Mouse (Mus musculus) ES-E14 (cell line): ENCODE measurements around the gene Odf3. TPM values are rescaled to one million over a fixed set of nuclear protein-coding genes. Genes with fewer than 3 reads are reported as not detected.

Experiments
- DNase-seq: peaks from one replicate; pipeline ENCODE4 v3.0.0-alpha.2; 2013; ENCODE audit warnings: low read depth, low spot score
- H3K27ac ChIP-seq: 2 replicates; pipeline ENCODE4 v1.5.1; 2012; ENCODE audit warnings: low read depth, mild to moderate bottlenecking, low read length, moderate library complexity, mixed read lengths; ENCODE audit not compliant: poor library complexity, insufficient read depth, severe bottlenecking
- H3K36me3 ChIP-seq: 2 replicates; pipeline ENCODE4 v1.6.1; 2012; ENCODE audit warnings: mild to moderate bottlenecking, low read length, moderate library complexity, mixed read lengths; ENCODE audit not compliant: control insufficient read depth, poor library complexity, insufficient read depth, severe bottlenecking
- H3K4me1 ChIP-seq, 2 experiments: fragments of 150-350 bp in 1 of 2; sonication (generic) in 1 of 2; 2 replicates each; pipeline ENCODE4 v1.6.1; 2012; ENCODE audit warnings: low read length in 2 of 2, mild to moderate bottlenecking in 1 of 2, mixed read lengths in 1 of 2; ENCODE audit not compliant: control insufficient read depth in 2 of 2, insufficient read depth in 2 of 2, poor library complexity in 1 of 2
- H3K4me3 ChIP-seq, 2 experiments: fragments of 150-350 bp in 1 of 2; sonication (generic) in 1 of 2; 2 replicates each; pipeline ENCODE4 v1.5.1; 2012; ENCODE audit warnings: low read length in 2 of 2, low read depth in 1 of 2, mild to moderate bottlenecking in 1 of 2, mixed read lengths in 1 of 2; ENCODE audit not compliant: insufficient read depth in 1 of 2, poor library complexity in 1 of 2, severe bottlenecking in 1 of 2
- H3K9ac ChIP-seq: 2 replicates; pipeline ENCODE4 v1.6.1; 2012; ENCODE audit warnings: low read depth, mild to moderate bottlenecking, low read length, mixed read lengths; ENCODE audit not compliant: poor library complexity, insufficient read depth, severe bottlenecking
- H3K9me3 ChIP-seq: fragments of 150-350 bp; sonication (generic); 2 replicates; pipeline ENCODE4 v1.6.1; 2012; ENCODE audit warnings: low read depth, mild to moderate bottlenecking, low read length; ENCODE audit not compliant: control insufficient read depth, insufficient read depth
- CHD2 ChIP-seq: IDR thresholded peaks from 2 replicates; pipeline ENCODE4 v1.6.1; 2014; ENCODE audit warnings: mild to moderate bottlenecking, low read depth, low read length, inconsistent platforms
- HCFC1 ChIP-seq: IDR thresholded peaks from 2 replicates; pipeline ENCODE4 v1.6.1; 2012; ENCODE audit warnings: low read length, inconsistent platforms, borderline replicate concordance; ENCODE audit not compliant: insufficient read depth
- MAFK ChIP-seq: IDR thresholded peaks from 2 replicates; pipeline ENCODE4 v1.6.1; 2014; ENCODE audit warnings: mild to moderate bottlenecking, low read depth, low read length, inconsistent platforms; ENCODE audit not compliant: insufficient read depth
- ZC3H11A ChIP-seq: IDR thresholded peaks from 2 replicates; pipeline ENCODE4 v1.6.1; 2012; ENCODE audit warnings: low read depth, mild to moderate bottlenecking, inconsistent platforms, low read length, borderline replicate concordance
- ZNF384 ChIP-seq: IDR thresholded peaks from 2 replicates; pipeline ENCODE4 v1.6.1; 2012; ENCODE audit warnings: low read depth, low read length, inconsistent platforms
- in situ Hi-C, 2 experiments: fragments of 600-800 bp; cut with MboI; formaldehyde crosslinking; loops; one replicate each; pipeline ENCODE4 v1.15.1; 2025; ENCODE audit warnings: low sequenced_read_pairs in 2 of 2, inconsistent platforms in 1 of 2; ENCODE audit not compliant: unreplicated experiment in 2 of 2
- total RNA-seq: library from RNA; depleted of rRNA; stranded (reverse); fragments of 300-350 nt; gene quantifications from 2 replicates; pipeline ENCODE4 v1.2.3, GENCODE M21; 2012

Odf3 gene
- total RNA-seq, 1 experiment: not detected

DNA sequence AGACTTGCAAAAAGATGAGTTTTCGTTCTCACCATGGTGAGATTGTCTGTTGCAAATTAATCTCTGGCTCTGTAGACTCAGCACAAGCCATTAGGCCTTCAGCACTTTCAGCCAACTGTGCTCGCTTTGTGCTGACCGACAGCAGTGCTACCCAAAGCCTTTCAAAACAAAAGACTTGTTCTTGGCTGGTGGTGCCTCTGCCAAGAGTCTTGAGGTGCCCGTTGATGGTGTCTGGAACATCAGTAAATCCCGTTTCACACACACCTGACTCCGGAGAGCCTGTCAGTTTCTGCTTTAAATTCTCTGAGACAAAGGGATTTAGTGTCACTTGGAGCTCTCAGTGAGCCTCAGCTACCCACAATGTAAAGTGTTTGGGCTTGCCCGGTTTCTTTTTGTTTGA lies 46.4 kb downstream of the Odf3 start:
- in situ Hi-C loops: loop anchor here in 1 of 2 experiments (10.0 kb wide), 1 partner anchor 49 kb away; the partner anchor contains the start of genes Odf3 and Scgb1c1
- no peak for DNase-seq
- no peak overlapping the region for H3K4me3 ChIP-seq
- H3K9ac ChIP-seq: no peak overlapping the region
- no peak overlapping the region for H3K27ac ChIP-seq
- H3K4me1 ChIP-seq: no peaks in the 10 kb centered on the region
- TF ChIP-seq HCFC1 (no peak), ZC3H11A (no peak), ZNF384 (no peak), MAFK (no peak), CHD2 (no peak)
- peaks cover 50% of the 10 kb centered on the region for H3K36me3 ChIP-seq
- H3K9me3 ChIP-seq: no peaks in the 10 kb centered on the region

DNA sequence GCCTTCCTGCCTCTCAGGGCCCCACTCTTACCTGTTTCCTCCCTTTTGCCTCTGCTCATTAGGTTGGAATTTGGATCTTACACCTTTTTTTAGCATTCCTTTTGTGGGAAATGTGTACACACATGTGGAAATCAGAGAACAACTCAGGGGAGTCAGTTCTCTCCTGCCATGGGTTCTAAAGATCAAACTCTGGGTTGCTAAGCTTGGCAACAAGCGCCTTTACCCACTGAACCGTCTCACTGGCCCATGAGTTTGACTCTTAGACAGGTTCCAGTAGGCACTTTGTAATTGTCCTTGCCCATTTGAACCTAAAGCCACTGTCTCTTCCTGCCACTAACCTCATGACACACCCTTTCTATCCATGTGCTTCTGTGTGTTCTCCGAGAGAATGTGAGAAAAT lies 47.0 kb downstream of the Odf3 start:
- H3K36me3 ChIP-seq: peaks cover 48% of the 10 kb centered on the region

DNA sequence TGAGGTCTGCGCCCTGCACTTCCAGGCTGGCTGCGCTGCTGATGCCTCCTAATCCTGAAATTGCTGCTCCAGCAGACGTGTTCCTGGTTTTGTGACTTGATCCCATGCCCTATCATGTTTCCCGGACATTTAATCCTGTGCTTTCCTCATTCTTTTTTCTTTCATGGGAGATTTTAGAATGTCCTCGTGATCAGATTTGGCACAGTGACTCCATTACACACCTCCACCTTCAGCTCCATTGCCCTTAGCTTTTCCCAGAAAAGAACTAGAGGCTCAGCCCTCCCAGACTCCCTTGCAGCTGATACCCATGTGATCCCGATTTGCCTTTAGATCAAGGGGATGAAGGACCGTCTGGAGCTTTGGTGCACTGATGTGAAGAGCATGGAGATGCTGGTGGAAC lies 50.3 kb downstream of the Odf3 start:
- H3K36me3 ChIP-seq: peaks cover 29% of the 10 kb centered on the region
- DNase-seq: no peak
- in situ Hi-C loops: loop anchor here in 1 of 2 experiments (10.0 kb wide), 1 partner anchor 53 kb away; the partner anchor contains the start of genes Odf3 and Scgb1c1
- H3K9me3 ChIP-seq: no peaks in the 10 kb centered on the region
- peaks cover 3% of the 10 kb centered on the region in 2 experiments; a peak in 1 of 4 replicates for H3K4me1 ChIP-seq
- no peak overlapping the region for H3K27ac ChIP-seq
- TF ChIP-seq ZNF384: no peak
- TF ChIP-seq CHD2: no peak
- no peak for TF ChIP-seq MAFK
- no peak for TF ChIP-seq HCFC1
- TF ChIP-seq ZC3H11A: no peak
- H3K4me3 ChIP-seq: no peak overlapping the region
- H3K9ac ChIP-seq: no peak overlapping the region

More for the DNA sequence above, 47.0 kb downstream of the Odf3 start:
- no peak overlapping the region for H3K9ac ChIP-seq
- no peak for DNase-seq
- H3K27ac ChIP-seq: no peak overlapping the region
- no peaks in the 10 kb centered on the region for H3K9me3 ChIP-seq
- H3K4me3 ChIP-seq: no peak overlapping the region
- TF ChIP-seq ZC3H11A (no peak), CHD2 (no peak), ZNF384 (no peak), HCFC1 (no peak), MAFK (no peak)
- no peaks in the 10 kb centered on the region for H3K4me1 ChIP-seq
- in situ Hi-C loops: loop anchor here in 1 of 2 experiments (10.0 kb wide), 1 partner anchor 50 kb away; the partner anchor contains the start of genes Odf3 and Scgb1c1

DNA sequence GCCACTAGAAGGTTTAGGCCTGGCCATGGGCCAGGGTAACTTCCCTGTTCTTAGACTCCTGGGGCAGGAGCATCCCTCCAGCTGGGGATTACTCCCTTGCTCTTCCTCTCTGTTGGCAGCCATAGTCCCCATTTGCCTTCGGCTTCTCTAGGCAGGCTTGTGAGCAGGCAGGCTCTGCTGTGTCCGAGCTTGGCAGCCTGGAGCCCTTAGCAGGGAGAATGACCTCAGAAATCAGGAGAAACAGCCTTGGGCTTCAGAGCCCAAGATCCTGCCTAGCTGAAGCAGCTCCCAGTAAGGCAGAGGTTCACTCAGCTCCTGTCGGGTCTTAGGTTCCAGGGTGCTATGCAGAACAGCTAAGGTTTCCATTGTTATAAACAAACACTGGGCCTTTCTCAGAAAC lies 51.5 kb downstream of the Odf3 start:
- TF ChIP-seq ZC3H11A (no peak), MAFK (no peak), CHD2 (no peak), ZNF384 (no peak), HCFC1 (no peak)
- no peak overlapping the region for H3K27ac ChIP-seq
- no peak for DNase-seq
- peaks cover 26% of the 10 kb centered on the region for H3K36me3 ChIP-seq
- H3K4me3 ChIP-seq: no peak overlapping the region
- H3K4me1 ChIP-seq: peaks cover 3 to 5% of the 10 kb centered on the region in 2 experiments; a peak in 1 of 4 replicates
- H3K9me3 ChIP-seq: no peaks in the 10 kb centered on the region
- in situ Hi-C loops: loop anchor here in 1 of 2 experiments (10.0 kb wide), 1 partner anchor 54 kb away; the partner anchor contains the start of genes Odf3 and Scgb1c1
- no peak overlapping the region for H3K9ac ChIP-seq
